Mouse (Mus musculus) E14TG2a.4 (cell line): ENCODE measurements around the gene Fabp2.

Experiments used
- CTCF ChIP-seq: conservative IDR thresholded peaks from 2 replicates; pipeline ENCODE4 v1.5.1; 2014; ENCODE audit warnings: low read length
- NANOG ChIP-seq: IDR thresholded peaks from 2 replicates; pipeline ENCODE4 v1.6.1; 2014; ENCODE audit warnings: borderline replicate concordance, low read length, mixed read lengths

GRCm38 (mm10) chr3:122918672-122919071 is 23.8 kb downstream of the Fabp2 start:
- TF ChIP-seq CTCF (no peak), NANOG (no peak)
